In genomic region chr8:70208130-70208529, GRCm38 (mm10) we compare ENCODE assay signal across 18 mouse cellular contexts. TPM values are rescaled to one million over a fixed set of nuclear protein-coding genes. Genes with fewer than 3 reads are reported as not detected.
DNase-seq lines count a peak whose midpoint lies in the region; ATAC-seq lines count a peak whose summit lies in the region.
"Had no signal": no experiment of that assay in that cellular context is flagged by ENCODE, and none has a peak within 500 bp of the region (broad histone marks: within the 10 kb centered on the region; RNA-seq: fewer than 3 reads in every experiment).

No protein-coding gene starts in this region.

- no peak for ATAC-seq in limb, embryonic 11.5 days (ENCODE audit: insufficient number of reproducible peaks, low FRiP score, low TSS enrichment, low read depth)
- ATAC-seq in liver, embryonic 16.5 days (ENCODE audit: low read depth): no peak
- no peak for ATAC-seq in forebrain, embryonic 16.5 days
- ATAC-seq: hindbrain, postnatal 0 days had no signal

- H3K36me3 ChIP-seq in limb, embryonic 11.5 days (ENCODE audit: control insufficient read depth, insufficient read depth, low read length): no peaks in the 10 kb centered on the region
- H3K36me3 ChIP-seq in limb, embryonic 10.5 days: no peaks in the 10 kb centered on the region
- H3K36me3 ChIP-seq in liver, embryonic 16.5 days (ENCODE audit: control insufficient read depth, insufficient read depth): no peaks in the 10 kb centered on the region
- no peaks in the 10 kb centered on the region for H3K36me3 ChIP-seq in forebrain, embryonic 16.5 days (ENCODE audit: control insufficient read depth, insufficient read depth)
- H3K36me3 ChIP-seq: embryonic facial prominence, embryonic 15.5 days; limb, embryonic 15.5 days; midbrain, embryonic 10.5 days had no signal

- peak overlapping the region; percentile 19; the same call in 1 of the 2 replicates for H3K9ac ChIP-seq in limb, embryonic 11.5 days (ENCODE audit: low read length)
- H3K9ac ChIP-seq in liver, embryonic 16.5 days (ENCODE audit: low read depth, low read length): no peak overlapping the region
- H3K9ac ChIP-seq in forebrain, embryonic 16.5 days (replicated peaks; ENCODE audit: low read depth, low read length): no peak overlapping the region
- H3K9ac ChIP-seq: embryonic facial prominence, embryonic 15.5 days; limb, embryonic 15.5 days had no signal

- H3K9me3 ChIP-seq in limb, embryonic 11.5 days (ENCODE audit: control insufficient read depth, low read length): no peaks in the 10 kb centered on the region
- no peaks in the 10 kb centered on the region for H3K9me3 ChIP-seq in limb, embryonic 10.5 days (replicated peaks)
- no peaks in the 10 kb centered on the region for H3K9me3 ChIP-seq in liver, embryonic 16.5 days (replicated peaks; ENCODE audit: control insufficient read depth, low read length)
- H3K9me3 ChIP-seq in forebrain, embryonic 16.5 days (ENCODE audit: control insufficient read depth, low read length): no peaks in the 10 kb centered on the region
- H3K9me3 ChIP-seq: embryonic facial prominence, embryonic 15.5 days; limb, embryonic 15.5 days; midbrain, embryonic 10.5 days had no signal

- 0 out of 2 replicates have a peak, but pooled peaks cover 2% of the 10 kb centered on the region for H3K4me1 ChIP-seq in limb, embryonic 11.5 days (ENCODE audit: control insufficient read depth, insufficient read depth, low read length)
- H3K4me1 ChIP-seq in limb, embryonic 10.5 days: peaks cover 30% of the 10 kb centered on the region
- peaks cover 35% of the 10 kb centered on the region for H3K4me1 ChIP-seq in liver, embryonic 16.5 days (ENCODE audit: control insufficient read depth, low read depth, low read length)
- H3K4me1 ChIP-seq in forebrain, embryonic 16.5 days (replicated peaks; ENCODE audit: control insufficient read depth, insufficient read depth, low read length): peaks cover 13% of the 10 kb centered on the region

- 8% methylated on average over 1 of the region's 1 CpGs for WGBS in limb, embryonic 11.5 days
- 18% methylated on average over 1 of the region's 1 CpGs for WGBS in limb, embryonic 10.5 days
- WGBS in liver, embryonic 16.5 days (ENCODE audit: insufficient replicate concordance): 64% methylated on average over 1 of the region's 1 CpGs
- WGBS in forebrain, embryonic 16.5 days: 36% methylated on average over 1 of the region's 1 CpGs

- no peak overlapping the region for H3K27ac ChIP-seq in limb, embryonic 11.5 days (replicated peaks; ENCODE audit: low read depth, low read length)
- no peak overlapping the region; the same call in none of the 2 replicates for H3K27ac ChIP-seq in limb, embryonic 10.5 days
- peak overlapping the region; percentile 49 for H3K27ac ChIP-seq in liver, embryonic 16.5 days (ENCODE audit: low read length)
- no peak overlapping the region for H3K27ac ChIP-seq in forebrain, embryonic 16.5 days (ENCODE audit: low read length)
- H3K27ac ChIP-seq: embryonic facial prominence, embryonic 15.5 days; limb, embryonic 15.5 days; midbrain, embryonic 10.5 days had no signal

- H3K27me3 ChIP-seq in limb, embryonic 11.5 days (ENCODE audit: control insufficient read depth, insufficient read depth, low read length): no peaks in the 10 kb centered on the region
- peaks cover 11% of the 10 kb centered on the region for H3K27me3 ChIP-seq in limb, embryonic 10.5 days (ENCODE audit: low read depth, poor library complexity, severe bottlenecking)
- H3K27me3 ChIP-seq in liver, embryonic 16.5 days (ENCODE audit: control insufficient read depth, insufficient read depth, low read depth, low read length): no peaks in the 10 kb centered on the region
- no peaks in the 10 kb centered on the region for H3K27me3 ChIP-seq in forebrain, embryonic 16.5 days (replicated peaks; ENCODE audit: control insufficient read depth, insufficient read depth, low read length)
- H3K27me3 ChIP-seq: embryonic facial prominence, embryonic 15.5 days; limb, embryonic 15.5 days had no signal

- H3K4me2 ChIP-seq in limb, embryonic 11.5 days (ENCODE audit: low read depth, severe bottlenecking): no peak overlapping the region
- no peak overlapping the region for H3K4me2 ChIP-seq in liver, embryonic 16.5 days (ENCODE audit: low read depth, low read length)
- no peak overlapping the region for H3K4me2 ChIP-seq in forebrain, embryonic 16.5 days (ENCODE audit: low read length)
- H3K4me2 ChIP-seq: embryonic facial prominence, embryonic 15.5 days; limb, embryonic 15.5 days had no signal

- peak; percentile 29 for DNase-seq in embryo, embryonic 10 days (ENCODE audit: low spot score)
- no peak for DNase-seq in embryo, embryonic 9.5 days (ENCODE audit: extremely low spot score)
- DNase-seq in limb, embryonic 11.5 days (ENCODE audit: low spot score): no peak
- DNase-seq in limb, embryonic 10.5 days (ENCODE audit: low spot score): no peak
- peak; percentile 55 for DNase-seq in kidney, postnatal 10 days
- DNase-seq in spleen, adult 18-20 months: no peak
- DNase-seq: cerebellum, adult 18-20 months; heart, adult 18-20 months; heart, postnatal 36 days; lung, postnatal 36 days; thymus, postnatal 14 days had no signal

- H3K4me3 ChIP-seq in limb, embryonic 11.5 days (ENCODE audit: low read depth, low read length): no peak overlapping the region
- no peak overlapping the region for H3K4me3 ChIP-seq in limb, embryonic 10.5 days
- H3K4me3 ChIP-seq in liver, embryonic 16.5 days (ENCODE audit: low read depth, low read length): no peak overlapping the region
- no peak overlapping the region for H3K4me3 ChIP-seq in forebrain, embryonic 16.5 days (replicated peaks; ENCODE audit: low read length)
- H3K4me3 ChIP-seq: embryonic facial prominence, embryonic 15.5 days; limb, embryonic 15.5 days; midbrain, embryonic 10.5 days; myocyte had no signal

RNA-seq across cellular contexts. Expression of gene Slc25a42, which starts 4.0 kb away (rescaled TPM):
- 2.1 and 2.4 TPM in 2 replicates for polyA plus RNA-seq in limb, embryonic 11.5 days (2014; fragmentation: Nextera tagmentation; extraction: Ambion mirVana)
- polyA plus RNA-seq in limb, embryonic 10.5 days (2016; fragmentation: Nextera tagmentation; extraction: Ambion mirVana): 2.8 and 3.6 TPM in 2 replicates
- 8.4 and 12.0 TPM in 2 replicates for polyA plus RNA-seq in liver, embryonic 16.5 days (2015; fragmentation: Nextera tagmentation; extraction: Ambion mirVana)
- 4.0 and 7.2 TPM in 2 replicates for polyA plus RNA-seq in forebrain, embryonic 16.5 days (2015; fragmentation: Nextera tagmentation; extraction: Ambion mirVana)

RNA-seq across cellular contexts. Expression of gene Sugp2, which starts 25.9 kb away (rescaled TPM):
- polyA plus RNA-seq in limb, embryonic 11.5 days (2014; fragmentation: Nextera tagmentation; extraction: Ambion mirVana): 34.3 and 41.0 TPM in 2 replicates
- polyA plus RNA-seq in limb, embryonic 10.5 days (2016; fragmentation: Nextera tagmentation; extraction: Ambion mirVana): 39.7 and 51.4 TPM in 2 replicates
- 10.8 and 11.9 TPM in 2 replicates for polyA plus RNA-seq in liver, embryonic 16.5 days (2015; fragmentation: Nextera tagmentation; extraction: Ambion mirVana)
- polyA plus RNA-seq in forebrain, embryonic 16.5 days (2015; fragmentation: Nextera tagmentation; extraction: Ambion mirVana): 87.6 and 104 TPM in 2 replicates

RNA-seq across cellular contexts. Expression of gene Armc6, which starts 26.1 kb away (rescaled TPM):
- 19.8 and 20.1 TPM in 2 replicates for polyA plus RNA-seq in limb, embryonic 11.5 days (2014; fragmentation: Nextera tagmentation; extraction: Ambion mirVana)
- 26.8 and 27.6 TPM in 2 replicates for polyA plus RNA-seq in limb, embryonic 10.5 days (2016; fragmentation: Nextera tagmentation; extraction: Ambion mirVana)
- 12.1 and 12.7 TPM in 2 replicates for polyA plus RNA-seq in liver, embryonic 16.5 days (2015; fragmentation: Nextera tagmentation; extraction: Ambion mirVana)
- 101 and 109 TPM in 2 replicates for polyA plus RNA-seq in forebrain, embryonic 16.5 days (2015; fragmentation: Nextera tagmentation; extraction: Ambion mirVana)

RNA-seq across cellular contexts. Expression of gene Tmem161a, which starts 36.0 kb away (rescaled TPM):
- polyA plus RNA-seq in limb, embryonic 11.5 days (2014; fragmentation: Nextera tagmentation; extraction: Ambion mirVana): 43.5 and 46.9 TPM in 2 replicates
- polyA plus RNA-seq in limb, embryonic 10.5 days (2016; fragmentation: Nextera tagmentation; extraction: Ambion mirVana): 79.8 and 85.0 TPM in 2 replicates
- polyA plus RNA-seq in liver, embryonic 16.5 days (2015; fragmentation: Nextera tagmentation; extraction: Ambion mirVana): 26.8 and 28.4 TPM in 2 replicates
- polyA plus RNA-seq in forebrain, embryonic 16.5 days (2015; fragmentation: Nextera tagmentation; extraction: Ambion mirVana): 58.4 and 67.7 TPM in 2 replicates

Comparison
In these comparisons a context has a peak if more than half of its experiments do, and no peak if none do; other contexts are left out.
1. DNase-seq: peak in embryo, embryonic 10 days (single experiment) and kidney, postnatal 10 days (single experiment); none in embryo, embryonic 9.5 days (single experiment), limb, embryonic 11.5 days (single experiment), limb, embryonic 10.5 days (single experiment) and spleen, adult 18-20 months (0 of 2).